Mouse (Mus musculus) forebrain, embryonic 10.5 days (tissue): Measurements from ENCODE around the gene Duoxa1. TPM values are rescaled to one million over a fixed set of nuclear protein-coding genes. Genes with fewer than 3 reads are reported as not detected.
A peak's percentile ranks its signal among the peaks of the same experiment; 100 is the strongest.

Source experiments
- DNase-seq: peaks from one replicate; pipeline ENCODE4 v3.0.0-alpha.2; 2017; ENCODE audit warnings: low spot score; ENCODE audit errors: extremely low spot score
- H3K27ac ChIP-seq: fragments of 300-500 bp; sonication (generic); 2 replicates; pipeline ENCODE4 v1.5.1; 2016; ENCODE audit warnings: mild to moderate bottlenecking
- H3K27me3 ChIP-seq: fragments of 300-500 bp; sonication (generic); 2 replicates; pipeline ENCODE4 v1.6.1; 2016; ENCODE audit warnings: mild to moderate bottlenecking; ENCODE audit not compliant: poor library complexity, severe bottlenecking
- H3K36me3 ChIP-seq: fragments of 300-500 bp; sonication (generic); replicated peaks from 2 replicates; pipeline ENCODE4 v1.6.1; 2016; ENCODE audit warnings: mild to moderate bottlenecking, moderate library complexity
- H3K4me1 ChIP-seq: fragments of 300-500 bp; sonication (generic); 2 replicates; pipeline ENCODE4 v1.6.1; 2016
- H3K4me3 ChIP-seq: fragments of 300-500 bp; sonication (generic); 2 replicates; pipeline ENCODE4 v1.5.1; 2016; ENCODE audit warnings: mild to moderate bottlenecking, moderate library complexity
- H3K9me3 ChIP-seq: fragments of 300-500 bp; sonication (generic); 2 replicates; pipeline ENCODE4 v1.6.1; 2016; ENCODE audit warnings: mild to moderate bottlenecking, moderate library complexity
- WGBS: fragments of 180-500 bp; shearing (Covaris S2); methylation state at CpG from one replicate; pipeline ENCODE4 v1.1.7; 2016; 5-methylcytosine and 5-hydroxymethylcytosine counted together
- polyA plus RNA-seq: library from polyadenylated mRNA; unstranded; fragments of >200 nt; fragmentation: Nextera tagmentation; extraction: Ambion mirVana; gene quantifications from 2 replicates; pipeline ENCODE4 v1.2.1, GENCODE M21; 2016

The Duoxa1 gene
- polyA plus RNA-seq = not detected in 2 replicates

DNA sequence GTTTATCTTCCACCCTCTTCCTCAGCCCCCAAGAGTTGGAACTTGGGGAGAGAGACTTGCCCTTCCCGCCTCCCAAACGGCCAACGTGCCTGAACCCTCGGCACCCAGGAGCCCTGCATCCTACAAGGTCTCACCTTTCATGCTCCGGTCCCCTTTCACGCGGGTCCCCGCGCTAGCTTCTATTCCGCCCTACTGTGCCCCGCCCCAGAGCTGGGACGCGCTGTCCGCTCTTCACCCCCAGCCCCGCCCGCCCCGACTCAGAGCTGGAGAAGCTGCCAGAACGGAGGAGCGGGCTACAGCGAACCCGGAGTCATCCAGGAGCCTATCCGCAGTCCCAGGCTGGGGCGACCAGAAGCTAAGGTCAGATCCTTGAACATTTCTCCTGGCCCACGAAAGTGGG, at the start of gene Duoxa1:
TSS of gene Duoxa1 (minus strand) at position 195 of the 400 bp plus-strand sequence.
- Histone ChIP-seq H3K4me1 (peaks cover 12% of the 10 kb centered on the region), H3K27me3 (peaks cover 61% of the 10 kb centered on the region), H3K27ac (no peak within 1 kb of the TSS), H3K4me3 (peak within 1 kb of the TSS; percentile 42), H3K9me3 (no peaks in the 10 kb centered on the region), H3K36me3 (no peaks in the 10 kb centered on the region)
- peak; percentile 17 for DNase-seq
- WGBS = 2% methylated on average over 24 of the region's 24 CpGs

GRCm38 (mm10) chr2:122362622-122363523, 49.3 kb upstream of the Duoxa1 start:
- Histone ChIP-seq H3K4me3 (no peak overlapping the region), H3K9me3 (no peaks in the 10 kb centered on the region), H3K36me3 (peaks cover 51% of the 10 kb centered on the region), H3K27me3 (no peaks in the 10 kb centered on the region), H3K27ac (no peak overlapping the region), H3K4me1 (peaks cover 42% of the 10 kb centered on the region)
- WGBS = 89% methylated on average over 13 of the region's 13 CpGs
- no peak for DNase-seq

GRCm38 (mm10) chr2:122361868-122362621, 48.5 kb upstream of the Duoxa1 start:
- H3K27me3 ChIP-seq = no peaks in the 10 kb centered on the region
- 56% methylated on average over 10 of the region's 10 CpGs for WGBS
- H3K36me3 ChIP-seq = peaks cover 60% of the 10 kb centered on the region
- peaks cover 34% of the 10 kb centered on the region for H3K4me1 ChIP-seq
- no peak overlapping the region for H3K4me3 ChIP-seq
- H3K27ac ChIP-seq = no peak overlapping the region
- DNase-seq = no peak
- H3K9me3 ChIP-seq = no peaks in the 10 kb centered on the region

DNA sequence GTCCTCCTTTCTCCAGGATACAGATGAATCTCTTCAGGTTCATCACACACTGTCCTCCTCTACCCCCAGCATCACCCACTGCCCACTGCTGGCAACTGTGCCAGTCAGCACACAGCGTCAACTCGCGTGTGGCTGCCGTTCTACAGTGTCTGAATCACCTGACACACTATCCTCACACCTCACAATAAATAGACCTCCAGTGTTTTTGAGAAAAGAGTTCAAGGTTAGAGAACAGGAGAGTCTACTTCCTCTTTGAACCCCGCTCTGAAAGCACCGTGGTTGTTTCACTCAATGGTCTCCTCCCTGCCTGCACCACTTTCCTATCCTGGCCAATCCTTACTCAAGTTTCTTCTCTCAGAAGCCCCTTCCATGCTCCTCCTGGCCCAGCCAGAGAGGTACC, 47.7 kb upstream of the Duoxa1 start:
- Histone ChIP-seq H3K4me1 (peaks cover 29% of the 10 kb centered on the region), H3K27ac (no peak overlapping the region), H3K9me3 (no peaks in the 10 kb centered on the region), H3K36me3 (peaks cover 68% of the 10 kb centered on the region), H3K4me3 (no peak overlapping the region), H3K27me3 (no peaks in the 10 kb centered on the region)
- 95% methylated on average over 6 of the region's 6 CpGs for WGBS
- no peak for DNase-seq

- peaks cover 77% of the 10 kb centered on the region for H3K36me3 ChIP-seq
- H3K4me3 ChIP-seq = no peak overlapping the region
- H3K27me3 ChIP-seq = no peaks in the 10 kb centered on the region
- no peak overlapping the region for H3K27ac ChIP-seq
- H3K9me3 ChIP-seq = no peaks in the 10 kb centered on the region
- no peak for DNase-seq
- 75% methylated on average over 6 of the region's 6 CpGs for WGBS
- peaks cover 27% of the 10 kb centered on the region for H3K4me1 ChIP-seq
Observed at GRCm38 (mm10) chr2:122360310-122360709, 46.8 kb upstream of the Duoxa1 start.

DNA sequence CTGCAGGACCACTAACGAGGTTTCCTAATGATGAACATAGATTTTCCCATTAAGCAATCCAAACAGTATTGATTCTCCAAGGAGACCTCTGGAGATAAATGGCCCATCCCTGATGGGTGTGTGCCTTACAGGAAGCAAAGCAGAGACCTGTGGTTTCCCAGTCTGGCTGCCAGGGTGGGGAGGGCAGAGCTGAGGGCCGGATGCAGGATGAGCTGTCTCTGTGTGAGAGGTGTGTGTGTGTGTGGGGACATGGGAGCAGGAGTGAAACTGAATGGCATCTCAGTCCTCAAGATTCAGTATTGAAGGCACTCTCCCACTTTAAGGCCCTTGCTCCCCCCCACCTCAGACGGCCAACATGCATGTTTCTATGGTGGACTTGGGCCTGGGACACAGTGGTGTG, 42.7 kb upstream of the Duoxa1 start:
- Histone ChIP-seq H3K4me3 (no peak overlapping the region), H3K4me1 (peaks cover 50% of the 10 kb centered on the region)

GRCm38 (mm10) chr2:122355389-122355788, 41.9 kb upstream of the Duoxa1 start:
- H3K27ac ChIP-seq = no peak overlapping the region
- no peaks in the 10 kb centered on the region for H3K9me3 ChIP-seq
- H3K4me3 ChIP-seq = no peak overlapping the region
- 93% methylated on average over 5 of the region's 5 CpGs for WGBS
- H3K36me3 ChIP-seq = peaks cover 83% of the 10 kb centered on the region
- H3K27me3 ChIP-seq = no peaks in the 10 kb centered on the region
- no peak for DNase-seq
- H3K4me1 ChIP-seq = peaks cover 53% of the 10 kb centered on the region

More for the DNA sequence above, 42.7 kb upstream of the Duoxa1 start:
- 66% methylated on average over 3 of the region's 3 CpGs for WGBS
- Histone ChIP-seq H3K9me3 (no peaks in the 10 kb centered on the region), H3K27ac (no peak overlapping the region), H3K27me3 (no peaks in the 10 kb centered on the region), H3K36me3 (peaks cover 83% of the 10 kb centered on the region)
- no peak for DNase-seq

GRCm38 (mm10) chr2:122354191-122354929, 40.8 kb upstream of the Duoxa1 start:
- Histone ChIP-seq H3K9me3 (no peaks in the 10 kb centered on the region), H3K36me3 (peaks cover 77% of the 10 kb centered on the region), H3K27ac (no peak overlapping the region; the same call in 1 of the 2 replicates), H3K4me1 (peaks cover 61% of the 10 kb centered on the region), H3K27me3 (no peaks in the 10 kb centered on the region), H3K4me3 (no peak overlapping the region)
- DNase-seq = no peak
- WGBS = 66% methylated on average over 12 of the region's 12 CpGs

DNA sequence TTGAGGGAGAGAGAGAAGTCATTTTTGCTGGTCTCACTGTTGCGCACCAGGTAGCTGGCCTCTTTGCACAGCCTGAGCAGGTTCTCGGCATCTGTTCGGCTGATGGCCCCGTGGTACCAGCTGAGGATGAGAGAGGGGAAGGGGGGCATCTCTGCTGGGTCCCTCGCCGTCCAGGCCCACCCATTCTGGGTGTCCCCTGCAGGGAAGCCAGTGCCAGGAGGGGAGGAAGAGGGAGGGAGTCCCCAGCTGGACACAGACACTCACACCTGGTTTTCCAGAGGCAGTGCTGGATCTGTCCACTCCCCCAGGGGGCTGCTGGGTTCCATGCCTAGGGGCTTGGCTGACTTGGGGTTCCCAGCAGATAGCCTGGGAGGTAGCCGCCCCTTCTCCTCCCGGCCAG, 40.2 kb upstream of the Duoxa1 start:
- peaks cover 67% of the 10 kb centered on the region for H3K4me1 ChIP-seq
- DNase-seq = no peak
- no peak overlapping the region for H3K4me3 ChIP-seq
- no peaks in the 10 kb centered on the region for H3K27me3 ChIP-seq
- H3K36me3 ChIP-seq = peaks cover 71% of the 10 kb centered on the region
- H3K27ac ChIP-seq = no peak overlapping the region; the same call in 1 of the 2 replicates
- WGBS = 78% methylated on average over 8 of the region's 8 CpGs
- no peaks in the 10 kb centered on the region for H3K9me3 ChIP-seq

GRCm38 (mm10) chr2:122352992-122353391, 39.5 kb upstream of the Duoxa1 start:
- H3K27ac ChIP-seq = no peak overlapping the region
- H3K4me1 ChIP-seq = peaks cover 73% of the 10 kb centered on the region
- H3K27me3 ChIP-seq = no peaks in the 10 kb centered on the region
- H3K4me3 ChIP-seq = no peak overlapping the region
- no peaks in the 10 kb centered on the region for H3K9me3 ChIP-seq
- WGBS = 77% methylated on average over 6 of the region's 6 CpGs
- H3K36me3 ChIP-seq = peaks cover 68% of the 10 kb centered on the region
- DNase-seq = no peak

- Histone ChIP-seq H3K9me3 (no peaks in the 10 kb centered on the region), H3K4me3 (no peak overlapping the region), H3K27me3 (peaks cover 8% of the 10 kb centered on the region; the same call in 1 of the 2 replicates), H3K27ac (peak overlapping the region; percentile 62), H3K36me3 (peaks cover 57% of the 10 kb centered on the region), H3K4me1 (peaks cover 77% of the 10 kb centered on the region)
- WGBS = 63% methylated on average over 4 of the region's 4 CpGs
- DNase-seq = no peak
Observed at GRCm38 (mm10) chr2:122351931-122352329, 38.4 kb upstream of the Duoxa1 start.

- no peaks in the 10 kb centered on the region for H3K9me3 ChIP-seq
- H3K27me3 ChIP-seq = peaks cover 8% of the 10 kb centered on the region; the same call in 1 of the 2 replicates
- H3K4me3 ChIP-seq = no peak overlapping the region
- WGBS = 71% methylated on average over 5 of the region's 5 CpGs
- H3K36me3 ChIP-seq = peaks cover 51% of the 10 kb centered on the region
- DNase-seq = no peak
- H3K27ac ChIP-seq = peak overlapping the region; percentile 62
- peaks cover 76% of the 10 kb centered on the region for H3K4me1 ChIP-seq
Observed at GRCm38 (mm10) chr2:122351156-122351930, 37.8 kb upstream of the Duoxa1 start.
